Mouse (Mus musculus) NIH3T3 (cell line): Measurements from ENCODE around the gene Wipf1.
"Not testable (repeated sequence)": the region's sequence is repeated elsewhere in the genome, so short reads cannot be mapped to it uniquely, and the experiment has no call there.

Source experiments
- DNase-seq: peaks from one replicate; pipeline ENCODE4 v3.0.0-alpha.2; 2012; ENCODE audit warnings: low read depth

Wipf1 gene

GRCm38 (mm10) chr2:73529356-73530330 is at the start of gene Wipf1:
TSS of gene Wipf1 (minus strand) at chr2:73529734.
- DNase-seq, result peak; percentile 87

DNA sequence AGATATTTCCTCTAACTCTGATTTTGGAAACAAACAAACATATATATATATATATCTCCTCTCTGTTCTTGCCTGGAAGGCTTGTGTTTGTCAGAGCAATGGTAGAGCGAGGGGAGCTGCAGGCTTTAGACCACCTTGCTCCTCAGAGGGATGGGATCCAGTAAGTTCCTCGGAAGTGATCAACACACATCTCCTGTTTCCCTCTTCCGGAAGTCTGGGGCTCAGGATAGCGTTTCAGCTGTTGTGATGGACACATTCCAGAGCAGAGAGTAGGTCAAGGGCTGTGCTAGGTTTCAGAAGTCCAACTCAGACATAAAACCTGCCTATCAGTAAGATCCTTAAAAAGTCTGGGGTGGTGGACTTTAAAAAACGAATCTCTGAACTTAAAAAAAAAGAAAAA is 49.6 kb upstream of the Wipf1 start:
- no peak for DNase-seq

- DNase-seq, result no peak
These were observed 44.9 kb upstream of the Wipf1 start for GRCm38 (mm10) chr2:73574418-73574817.

GRCm38 (mm10) chr2:73573556-73573955 is 44.0 kb upstream of the Wipf1 start:
- no peak for DNase-seq

DNA sequence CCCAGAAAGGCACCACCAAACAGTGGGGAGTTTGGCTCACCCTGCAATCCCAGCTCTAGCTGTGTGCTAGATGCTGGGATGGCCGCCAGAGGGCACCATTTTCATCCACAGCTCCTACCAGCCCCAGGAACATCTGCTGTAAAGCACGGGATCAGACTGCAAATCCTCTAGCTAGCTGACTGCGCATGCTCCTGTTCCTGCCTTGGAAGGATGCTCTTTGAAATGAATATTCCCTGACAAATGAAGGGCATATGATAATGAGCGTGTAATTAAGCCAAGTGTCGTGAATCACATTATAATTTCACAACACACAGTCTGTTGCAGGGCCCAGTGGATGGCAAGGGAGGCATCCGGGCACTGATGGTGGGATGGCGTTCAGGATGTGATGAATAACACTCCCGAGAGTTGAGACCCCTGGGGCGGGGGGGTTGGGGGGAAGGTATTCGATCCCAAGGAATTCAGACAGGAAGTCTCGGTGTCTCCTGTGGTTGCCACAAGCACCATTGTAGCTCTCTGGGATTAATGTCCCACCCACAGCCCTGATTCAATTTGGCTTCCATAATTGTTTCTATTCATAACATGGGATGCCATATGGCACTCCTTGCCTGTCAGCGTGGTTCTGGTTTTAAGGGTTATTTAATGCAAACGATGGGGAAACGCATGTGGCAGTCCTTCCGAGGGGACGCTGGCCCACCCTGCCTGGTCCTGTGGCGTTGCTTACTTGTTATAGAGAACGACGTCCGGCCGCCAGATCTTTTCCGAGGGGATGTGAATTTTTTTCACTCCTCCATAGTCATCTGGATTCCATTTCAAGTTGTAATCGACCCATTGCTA is 43.2 kb upstream of the Wipf1 start:
- DNase-seq, result peak; percentile 90

- no peak for DNase-seq
These were observed 42.4 kb upstream of the Wipf1 start for GRCm38 (mm10) chr2:73571901-73572300.

- DNase-seq, result no peak
These were observed 41.8 kb upstream of the Wipf1 start for GRCm38 (mm10) chr2:73571304-73571703.

DNA sequence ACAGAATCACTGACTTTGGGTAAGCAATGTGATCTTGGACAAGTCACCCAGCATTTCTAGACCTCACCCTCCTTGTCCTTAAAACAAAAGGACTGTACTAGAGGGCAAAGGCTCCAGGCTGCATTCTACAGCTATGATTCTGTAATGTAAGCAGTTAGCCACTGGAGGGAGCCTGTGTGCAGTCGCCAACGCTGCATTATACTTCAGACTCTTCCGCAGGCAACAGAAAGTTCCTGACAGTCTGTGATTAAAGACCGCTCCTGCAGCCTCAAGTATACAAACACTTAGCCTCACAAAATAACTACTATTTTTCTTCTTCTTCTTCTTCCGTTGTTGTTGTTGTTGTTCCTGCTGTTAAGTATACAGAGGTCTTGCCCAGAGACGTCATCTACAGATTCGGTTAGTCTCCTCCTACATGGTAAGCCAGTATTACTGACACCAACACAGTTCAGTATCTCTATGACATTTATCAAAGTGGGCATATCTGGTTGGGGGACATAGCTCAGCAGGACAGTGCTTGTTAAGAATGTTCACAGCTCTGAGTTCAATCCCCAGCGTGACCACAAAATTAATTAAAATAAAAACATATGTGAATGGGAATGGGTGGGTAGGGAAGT is 37.6 kb upstream of the Wipf1 start:
- peak; percentile 80 for DNase-seq

DNA sequence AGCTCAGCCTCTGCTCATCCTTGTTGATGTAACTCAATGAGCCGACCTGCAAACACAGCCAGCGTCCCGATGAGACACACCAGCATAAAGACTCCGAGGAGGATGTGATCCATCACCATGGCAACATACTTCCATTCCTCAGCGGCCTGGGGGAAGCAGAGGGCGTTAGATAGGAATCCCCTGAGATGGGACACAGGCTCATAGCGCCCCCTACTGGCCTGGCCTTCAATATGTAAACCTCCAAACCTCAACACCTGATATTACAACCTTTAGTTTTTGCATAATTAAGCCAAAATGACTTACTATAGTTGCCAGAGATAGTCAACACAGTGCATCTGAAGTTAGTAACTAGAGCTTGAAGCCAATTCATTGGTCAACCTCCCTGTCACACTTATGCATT is 36.6 kb upstream of the Wipf1 start:
- DNase-seq, result peak; percentile 40

- DNase-seq, result no peak
These were observed 34.2 kb upstream of the Wipf1 start for GRCm38 (mm10) chr2:73563690-73564089.

GRCm38 (mm10) chr2:73562656-73563055 is 33.1 kb upstream of the Wipf1 start:
- no peak for DNase-seq

- peak; percentile 70 for DNase-seq
These were observed 32.1 kb upstream of the Wipf1 start for GRCm38 (mm10) chr2:73561665-73562063.

GRCm38 (mm10) chr2:73560899-73561664 is 31.5 kb upstream of the Wipf1 start:
- DNase-seq, result no peak

- no peak for DNase-seq
These were observed 30.9 kb upstream of the Wipf1 start for GRCm38 (mm10) chr2:73560445-73560844.

- no peak for DNase-seq
These were observed 28.4 kb upstream of the Wipf1 start for GRCm38 (mm10) chr2:73557956-73558355.

DNA sequence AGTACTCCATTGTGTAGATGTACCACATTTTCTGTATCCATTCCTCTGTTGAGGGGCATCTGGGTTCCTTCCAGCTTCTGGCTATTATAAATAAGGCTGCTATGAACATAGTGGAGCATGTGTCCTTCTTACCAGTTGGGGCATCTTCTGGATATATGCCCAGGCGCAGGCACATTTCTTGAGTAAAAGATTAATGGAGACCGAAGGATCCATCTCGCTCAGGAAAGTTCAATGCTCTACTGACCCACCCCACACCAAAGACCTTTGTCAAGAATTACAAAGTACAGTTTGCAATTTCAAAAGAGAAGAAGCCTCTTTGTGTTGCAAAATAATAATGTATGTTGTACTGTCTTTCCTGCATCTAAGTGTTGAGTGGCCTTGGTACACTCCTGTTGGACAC is 27.5 kb upstream of the Wipf1 start:
- DNase-seq, result not testable (repeated sequence)

DNA sequence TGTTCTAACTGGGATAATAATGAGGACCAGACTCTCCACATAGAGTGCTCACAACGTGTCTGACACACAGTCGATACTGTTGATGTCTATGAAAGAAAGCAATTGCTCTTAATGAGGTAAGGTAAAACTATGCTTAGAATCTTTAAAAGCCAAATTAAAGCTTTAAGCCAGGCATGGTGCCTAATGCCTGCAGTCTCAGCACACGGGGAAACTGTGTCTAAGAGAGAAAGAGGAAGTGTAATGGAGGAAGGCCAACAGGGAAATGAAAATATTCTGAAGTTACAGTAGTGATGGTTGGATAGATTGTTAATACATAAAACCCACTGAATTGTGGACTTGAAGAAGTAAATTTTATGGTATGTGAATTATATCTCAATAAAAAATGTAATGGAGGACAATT is 24.9 kb upstream of the Wipf1 start:
- no peak for DNase-seq

- DNase-seq, result peak; percentile 74
These were observed 23.4 kb upstream of the Wipf1 start for GRCm38 (mm10) chr2:73552926-73553325.

GRCm38 (mm10) chr2:73550725-73551124 is 21.2 kb upstream of the Wipf1 start:
- peak; percentile 85 for DNase-seq

DNA sequence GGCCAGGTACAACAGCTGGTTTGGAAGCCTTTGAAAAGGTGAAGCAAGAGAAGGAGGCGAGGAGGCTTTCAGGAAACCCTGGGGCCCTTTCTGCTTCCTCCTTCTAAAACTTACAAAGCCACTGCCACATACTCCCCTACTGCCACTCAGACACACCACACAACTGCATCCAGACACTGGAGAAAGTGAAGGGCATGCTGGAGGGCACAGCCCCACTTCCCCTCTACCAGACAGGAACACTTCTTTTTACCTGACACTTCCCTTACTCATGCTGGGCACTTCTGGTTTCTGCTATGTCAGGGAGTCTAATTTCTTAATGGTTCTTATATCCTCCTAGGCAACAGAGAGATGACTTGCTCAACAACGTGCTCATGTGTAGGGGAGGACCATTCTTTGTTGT is 19.0 kb upstream of the Wipf1 start:
- no peak for DNase-seq

DNA sequence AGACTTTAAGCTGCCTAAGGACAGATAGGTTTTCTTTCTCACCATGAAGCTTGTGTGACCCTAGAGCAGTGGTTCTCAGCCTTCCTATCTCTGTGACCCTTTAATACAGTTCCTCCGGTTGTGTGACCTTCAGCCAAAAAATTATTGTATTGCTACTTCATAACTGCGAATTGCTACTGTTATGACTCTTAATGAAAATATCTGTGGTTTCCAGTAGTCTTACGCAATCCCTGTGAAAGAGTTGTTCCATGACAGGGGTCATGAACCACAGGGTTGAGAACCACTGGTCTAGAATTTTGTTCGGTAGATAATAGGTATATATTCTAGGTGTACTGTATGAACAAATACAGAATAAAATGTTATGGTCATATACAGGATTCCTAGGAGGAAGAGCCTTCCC is 17.7 kb upstream of the Wipf1 start:
- DNase-seq, result no peak

DNA sequence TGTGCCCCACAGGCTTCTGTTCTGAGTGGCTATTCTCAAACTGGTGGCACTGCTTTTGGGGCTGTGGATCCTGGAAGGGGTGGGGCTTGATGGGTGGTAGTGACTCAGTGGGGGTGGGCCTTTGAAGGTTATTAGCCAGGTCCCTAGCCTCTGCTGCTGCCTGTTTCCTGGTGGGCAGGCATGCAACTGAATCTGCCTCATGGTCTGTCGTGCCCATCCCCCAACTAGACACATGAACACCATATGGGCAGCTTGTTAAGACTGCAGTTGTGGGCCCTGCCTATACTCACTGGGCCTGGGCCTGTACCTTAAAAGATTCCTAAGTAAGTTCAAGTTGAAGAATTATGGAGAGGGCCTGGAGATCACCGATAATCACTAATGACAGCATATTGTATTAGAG is 16.0 kb upstream of the Wipf1 start:
- DNase-seq, result peak; percentile 35
